Mouse (Mus musculus) embryo, embryonic 10 days (tissue): Measurements from ENCODE around the gene Apoa2.

Experiments used
- DNase-seq: peaks from one replicate; pipeline ENCODE4 v3.0.0-alpha.2; 2015; ENCODE audit warnings: low spot score

Apoa2 gene

DNA sequence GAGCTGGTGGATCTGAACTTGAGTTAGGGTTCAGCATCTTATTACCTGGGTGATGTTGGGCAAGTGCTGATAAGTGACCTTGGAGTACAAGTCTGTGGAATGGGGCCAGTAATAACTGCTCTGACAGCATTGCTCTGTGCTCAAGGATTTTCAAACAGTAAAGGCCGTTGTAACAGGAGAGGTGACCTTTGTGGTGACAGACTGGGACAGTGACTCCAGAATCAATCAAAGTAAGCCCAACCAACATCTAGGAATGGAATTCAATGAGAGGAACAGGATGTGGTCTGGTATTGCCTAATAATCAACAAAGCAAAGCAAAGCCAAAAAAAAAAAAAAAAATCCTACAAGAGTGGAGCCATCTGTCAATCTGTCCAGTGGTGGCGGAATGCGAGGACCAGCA is 35.5 kb downstream of the Apoa2 start:
- DNase-seq, result no peak

DNA sequence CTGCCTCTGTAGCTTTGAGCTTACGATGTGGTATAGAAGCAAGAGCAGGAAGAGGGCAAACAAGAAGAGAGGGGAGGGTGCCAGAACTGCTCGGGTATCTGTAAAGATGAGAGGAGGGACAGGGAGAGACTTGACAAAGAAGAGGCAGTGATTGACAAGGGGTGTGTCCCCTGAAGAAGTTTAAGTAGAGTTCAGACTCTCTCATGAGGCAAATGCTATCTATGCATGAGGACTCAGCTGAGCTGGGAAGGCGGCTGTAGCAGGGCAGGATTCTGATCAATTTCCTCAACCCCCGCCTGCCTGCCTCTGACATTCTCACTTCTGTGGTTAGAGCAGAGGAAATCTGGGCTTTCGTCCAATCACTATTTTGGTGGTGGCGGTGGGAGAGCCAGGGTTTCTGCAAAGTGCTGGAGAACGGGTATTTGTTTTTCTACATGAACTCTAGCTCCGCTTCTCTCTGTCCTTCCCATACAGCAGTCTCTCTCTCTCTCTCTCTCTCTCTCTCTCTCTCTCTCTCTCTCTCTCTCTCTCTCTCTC is 37.8 kb downstream of the Apoa2 start:
- DNase-seq, result peak; percentile 23

DNA sequence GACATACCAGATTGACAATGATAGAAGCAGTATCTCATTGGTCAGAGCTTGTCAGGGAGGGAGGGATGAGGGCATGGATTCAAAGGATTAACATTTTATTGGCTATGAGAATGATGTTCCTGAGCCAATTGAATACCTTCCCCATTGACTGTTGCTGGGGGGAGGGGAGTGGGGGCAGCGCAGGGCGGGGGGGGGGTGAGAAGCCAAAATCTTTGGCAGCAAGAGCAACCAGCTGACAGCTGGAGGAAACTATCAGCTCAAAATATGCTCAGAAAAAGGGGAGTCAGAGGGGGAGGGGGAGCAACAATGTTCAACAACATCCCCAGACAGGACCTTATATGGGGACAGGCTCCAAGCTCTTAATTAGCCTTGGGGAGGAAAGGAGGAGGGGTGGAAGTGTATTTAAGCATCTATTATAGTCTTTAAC is 38.3 kb downstream of the Apoa2 start:
- peak; percentile 54 for DNase-seq

DNA sequence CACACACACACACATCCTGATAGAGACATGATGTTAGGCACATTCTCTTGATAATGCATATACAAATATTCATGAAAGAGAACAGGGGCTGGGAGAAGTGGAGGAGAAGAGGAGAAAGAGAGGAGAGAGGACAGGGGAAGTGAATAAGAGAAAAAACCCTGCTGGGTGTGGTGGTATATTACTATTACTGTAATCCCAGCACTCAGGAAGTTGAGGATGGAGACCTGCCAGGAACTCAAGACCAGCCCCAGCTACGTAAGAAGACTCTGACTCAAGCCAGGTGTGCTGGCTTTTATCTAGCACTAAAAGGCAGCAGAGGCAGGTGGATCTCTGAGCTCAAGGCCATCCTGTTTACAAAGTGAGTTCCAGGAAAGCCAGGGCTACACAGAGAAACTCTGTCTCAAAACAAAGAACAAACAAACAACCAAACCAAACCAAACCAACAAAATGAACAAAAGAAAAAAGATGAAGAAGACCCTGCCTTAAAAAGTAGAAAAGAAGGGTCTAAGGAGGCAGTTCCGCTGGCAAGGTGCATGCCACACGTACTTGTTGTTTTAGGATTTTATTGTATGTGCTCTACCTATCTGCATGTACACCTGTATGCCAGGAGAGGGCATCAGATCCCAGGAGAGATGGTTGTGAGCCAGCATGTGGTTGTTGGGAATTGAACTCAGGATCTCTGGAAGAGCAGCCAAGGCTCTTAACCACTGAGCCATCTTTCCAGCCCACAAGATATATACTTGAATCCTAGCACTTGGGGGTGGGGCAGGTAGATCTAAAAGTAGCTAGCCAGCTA is 39.0 kb downstream of the Apoa2 start:
- no peak for DNase-seq

DNA sequence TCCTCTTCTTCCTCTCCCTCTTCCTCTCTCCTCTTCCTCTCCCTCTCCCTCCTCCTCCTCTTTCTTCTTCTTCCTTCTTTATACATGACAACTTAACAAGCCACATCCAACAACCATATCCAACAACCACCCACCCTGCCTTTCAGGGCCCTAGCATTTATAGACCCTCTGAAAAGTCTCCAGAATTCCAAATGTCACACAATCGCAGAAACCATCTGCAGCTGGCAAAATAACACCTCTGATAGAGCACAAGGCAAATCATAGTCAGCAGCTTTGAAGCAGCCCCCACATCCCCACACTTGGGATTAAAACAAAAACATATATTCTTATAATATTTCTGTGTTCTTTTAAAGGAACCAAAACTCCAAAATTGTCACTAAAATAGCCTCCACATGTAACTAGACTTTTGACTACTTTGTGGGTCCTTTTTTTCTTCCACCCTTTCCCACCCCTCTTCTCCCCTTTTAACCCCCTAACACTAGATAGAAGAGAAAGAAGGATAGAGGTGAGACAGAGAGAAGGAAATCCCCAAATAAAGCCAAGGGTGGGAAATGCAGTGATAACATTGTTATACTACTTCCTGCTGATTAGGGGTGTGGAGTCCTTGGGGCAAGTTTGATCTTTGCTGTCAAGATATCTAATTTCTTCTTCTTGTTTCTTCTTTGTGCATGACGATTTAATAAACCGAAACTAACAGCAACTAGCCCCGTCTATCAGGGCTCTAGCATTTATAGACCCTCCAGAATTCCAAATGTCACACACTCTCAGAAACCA is 41.3 kb downstream of the Apoa2 start:
- no peak for DNase-seq

DNA sequence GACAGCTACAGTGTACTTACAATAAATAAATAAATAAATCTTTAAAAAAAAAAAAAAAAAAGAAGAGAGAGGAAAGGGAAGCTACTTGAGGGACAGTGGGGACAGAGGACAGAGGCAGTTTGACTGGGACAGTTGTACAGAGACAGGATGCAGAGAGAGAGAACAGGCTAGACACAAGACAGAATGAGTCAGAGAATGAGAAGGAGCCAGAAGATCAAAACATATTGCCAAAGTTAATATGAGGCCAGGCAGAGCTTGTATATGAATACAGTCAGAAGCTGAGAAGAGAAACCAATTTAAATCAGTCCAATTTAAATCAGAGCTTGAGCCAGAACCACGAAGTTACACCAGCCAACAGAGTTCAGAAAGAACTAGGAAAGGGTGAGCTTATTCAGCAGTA is 43.5 kb downstream of the Apoa2 start:
- no peak for DNase-seq

DNA sequence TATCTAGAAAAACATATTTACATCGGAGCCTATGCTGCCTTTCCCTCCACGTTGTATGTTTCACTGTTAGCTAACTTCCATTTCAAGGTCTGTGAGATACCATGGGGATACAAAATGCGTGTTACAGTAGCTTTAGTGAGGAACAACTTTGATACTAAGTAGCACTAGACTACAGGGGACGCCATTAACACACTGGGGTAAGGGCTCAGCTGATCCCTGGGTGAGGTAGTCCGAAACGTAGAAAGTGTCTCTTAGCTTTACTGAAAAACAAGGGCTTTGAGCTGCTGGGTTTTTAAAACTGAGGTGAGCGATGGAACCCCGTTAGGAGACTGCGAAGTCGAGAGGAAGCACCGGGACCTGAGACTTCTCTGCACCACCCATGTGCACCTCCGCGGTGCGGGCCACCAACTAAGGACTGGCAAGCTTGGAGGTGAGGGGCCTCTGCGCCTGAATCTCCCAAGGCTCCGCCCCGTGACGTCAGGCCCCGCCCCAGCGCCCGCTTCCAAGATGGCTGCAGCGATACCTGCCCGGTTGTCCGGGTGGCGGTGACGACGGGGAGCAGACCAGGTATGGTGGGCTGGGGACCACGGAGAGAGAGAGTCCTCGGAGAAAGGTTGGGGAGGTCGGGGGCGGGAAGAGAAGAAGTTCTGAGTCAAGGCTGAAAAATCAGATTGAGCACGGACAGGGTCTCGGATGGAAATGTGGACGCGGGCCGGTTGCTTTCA is 45.2 kb downstream of the Apoa2 start, which contains the start of gene B4galt3:
Gene B4galt3 (plus strand): TSS at position 481 of the 725 bp plus-strand sequence.
- peak; percentile 97 for DNase-seq

DNA sequence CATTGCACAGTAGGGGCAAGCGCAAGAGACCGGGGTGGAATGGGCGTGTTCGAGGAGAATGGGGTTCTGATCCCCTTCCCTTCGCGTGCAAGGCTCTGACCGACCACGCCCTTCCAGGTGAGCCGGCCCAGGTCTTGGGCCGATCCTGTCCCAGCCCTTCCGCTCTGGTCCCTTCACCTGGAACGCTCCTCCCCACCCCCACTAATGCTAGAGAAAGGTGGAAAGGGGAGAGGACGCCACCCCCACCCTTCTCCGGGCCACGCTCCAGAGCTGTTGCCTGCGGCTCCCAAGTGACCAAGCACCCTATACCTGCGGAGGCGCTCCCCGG is 45.7 kb downstream of the Apoa2 start:
- DNase-seq, result no peak

DNA sequence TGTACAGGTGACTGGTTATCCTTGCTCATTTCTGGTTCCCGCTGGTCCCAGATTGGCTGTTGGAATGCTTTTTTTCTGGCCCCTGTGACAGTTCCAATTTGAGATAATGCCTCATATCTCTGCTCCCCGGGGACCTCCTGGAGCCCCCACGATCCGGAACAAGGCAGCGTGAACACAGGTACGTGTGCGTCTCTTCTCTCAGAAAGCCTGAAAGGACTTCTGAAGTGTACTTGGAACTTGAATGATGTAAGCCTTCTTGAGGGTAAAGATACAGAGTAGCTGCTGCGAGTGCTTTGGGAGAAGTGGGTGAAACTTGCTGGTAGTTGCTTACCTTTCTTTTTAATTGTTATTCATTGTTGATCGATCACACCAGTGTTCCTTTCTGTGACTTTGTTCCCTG is 46.3 kb downstream of the Apoa2 start:
- DNase-seq, result no peak

DNA sequence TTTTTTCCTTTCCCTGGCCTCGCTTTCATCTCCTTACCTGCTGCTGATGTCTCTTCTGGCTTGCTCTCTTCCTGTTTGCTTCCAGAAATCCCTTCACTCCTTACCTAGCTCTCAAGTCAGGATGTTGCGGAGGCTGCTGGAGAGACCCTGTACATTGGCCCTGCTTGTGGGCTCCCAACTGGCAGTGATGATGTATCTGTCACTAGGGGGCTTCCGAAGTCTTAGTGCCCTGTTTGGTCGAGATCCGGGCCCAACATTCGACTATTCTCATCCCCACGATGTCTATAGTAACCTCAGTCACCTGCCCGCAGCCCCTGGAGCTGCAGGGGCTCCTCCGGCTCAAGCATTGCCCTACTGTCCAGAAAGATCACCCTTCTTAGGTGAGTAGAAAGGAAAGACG is 46.8 kb downstream of the Apoa2 start:
- DNase-seq, result no peak

DNA sequence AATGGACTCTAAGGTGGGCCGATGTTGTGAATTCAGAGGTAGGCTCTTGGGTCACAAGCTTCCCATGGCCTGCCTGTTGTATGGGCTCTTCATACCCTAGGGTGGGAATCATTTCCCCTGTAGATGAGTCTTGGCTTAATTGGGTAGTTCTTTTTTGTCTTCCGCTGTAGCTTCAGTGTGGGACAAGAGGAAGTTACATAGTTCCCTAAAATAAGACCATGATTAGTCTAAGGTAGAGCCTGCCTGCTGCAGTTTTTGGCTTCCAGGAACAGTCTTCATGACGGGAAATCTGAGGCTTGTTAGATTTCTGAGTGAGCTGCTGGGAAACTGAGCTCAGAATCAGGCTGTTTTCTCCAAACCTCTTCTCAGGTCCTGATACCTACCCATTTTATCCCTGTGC is 47.2 kb downstream of the Apoa2 start:
- no peak for DNase-seq

DNA sequence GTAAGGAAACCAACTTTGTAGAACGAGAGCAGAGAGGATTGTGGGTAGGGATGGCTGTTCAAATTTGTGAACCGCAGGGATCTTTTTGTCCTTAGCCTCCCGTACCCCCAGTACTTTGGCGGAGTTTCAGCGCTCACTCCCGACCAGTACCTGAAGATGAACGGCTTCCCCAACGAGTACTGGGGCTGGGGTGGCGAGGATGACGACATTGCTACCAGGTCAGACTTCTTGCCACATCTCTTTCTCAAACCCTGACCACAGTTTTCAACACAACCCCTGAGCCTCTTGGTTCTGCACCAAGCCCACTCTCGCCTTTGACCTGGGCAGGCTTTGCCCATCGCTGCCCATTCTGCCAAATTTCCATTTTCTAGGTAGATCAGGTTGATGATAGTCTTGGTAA is 49.3 kb downstream of the Apoa2 start:
- DNase-seq, result no peak

DNA sequence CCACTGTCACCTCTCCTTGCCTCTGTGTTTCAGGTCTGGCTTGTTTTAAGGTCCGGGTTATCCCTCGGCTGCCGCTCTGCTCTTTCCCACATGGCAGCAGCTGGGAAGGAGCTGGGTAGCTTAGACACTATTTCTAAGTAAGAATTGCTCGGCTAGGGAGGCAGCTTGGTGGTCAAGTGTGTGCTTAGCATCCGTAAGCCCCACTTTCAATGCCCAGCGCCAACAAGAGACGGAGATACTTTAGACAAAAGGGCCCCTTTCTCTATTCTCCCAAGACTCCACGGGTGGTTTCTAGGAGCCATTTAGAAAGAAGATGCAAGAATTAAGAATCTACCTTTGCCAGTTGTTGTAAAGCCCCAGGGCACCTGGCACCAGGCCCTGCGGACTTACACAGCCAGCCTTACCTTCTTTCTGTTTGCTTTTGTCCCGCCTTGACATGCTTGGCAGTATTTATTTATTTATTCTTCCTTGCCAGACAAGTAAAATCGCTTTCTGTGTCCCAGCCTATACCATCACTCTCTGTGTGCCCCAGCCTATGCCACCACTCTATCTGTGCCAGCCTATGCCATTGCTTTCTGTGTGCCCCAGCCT is 50.4 kb downstream of the Apoa2 start:
- no peak for DNase-seq
